Mouse (Mus musculus): ENCODE measurements around the gene Mfap5.
"Not testable (repeated sequence)": the region's sequence is repeated elsewhere in the genome, so short reads cannot be mapped to it uniquely, and the experiment has no call there.

Gene Mfap5

DNA sequence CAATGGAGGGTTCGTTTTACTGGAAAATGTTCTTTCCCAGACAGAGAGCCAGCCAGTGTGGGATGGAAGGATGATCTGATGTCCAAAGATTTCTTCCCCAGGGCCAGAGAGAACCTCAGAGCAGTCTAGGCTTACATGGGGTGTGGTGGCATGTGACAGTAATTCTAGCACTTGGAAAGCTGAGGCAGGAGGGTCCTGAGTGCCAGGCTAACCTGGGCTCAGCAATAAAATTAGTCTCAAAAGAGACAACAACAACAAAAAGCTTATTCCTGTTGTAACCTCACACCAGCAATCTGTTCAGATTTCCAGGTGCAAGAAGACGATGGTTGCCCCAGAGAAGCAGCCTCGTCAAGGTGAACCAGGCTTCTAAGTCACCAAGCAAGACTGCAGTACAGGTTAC lies at the start of gene Mfap5:
Gene Mfap5, plus strand, starts transcription at position 301 of the 400 bp plus-strand sequence.
- DNase-seq (ENCODE audit: low read depth, low spot score): no peak

DNA sequence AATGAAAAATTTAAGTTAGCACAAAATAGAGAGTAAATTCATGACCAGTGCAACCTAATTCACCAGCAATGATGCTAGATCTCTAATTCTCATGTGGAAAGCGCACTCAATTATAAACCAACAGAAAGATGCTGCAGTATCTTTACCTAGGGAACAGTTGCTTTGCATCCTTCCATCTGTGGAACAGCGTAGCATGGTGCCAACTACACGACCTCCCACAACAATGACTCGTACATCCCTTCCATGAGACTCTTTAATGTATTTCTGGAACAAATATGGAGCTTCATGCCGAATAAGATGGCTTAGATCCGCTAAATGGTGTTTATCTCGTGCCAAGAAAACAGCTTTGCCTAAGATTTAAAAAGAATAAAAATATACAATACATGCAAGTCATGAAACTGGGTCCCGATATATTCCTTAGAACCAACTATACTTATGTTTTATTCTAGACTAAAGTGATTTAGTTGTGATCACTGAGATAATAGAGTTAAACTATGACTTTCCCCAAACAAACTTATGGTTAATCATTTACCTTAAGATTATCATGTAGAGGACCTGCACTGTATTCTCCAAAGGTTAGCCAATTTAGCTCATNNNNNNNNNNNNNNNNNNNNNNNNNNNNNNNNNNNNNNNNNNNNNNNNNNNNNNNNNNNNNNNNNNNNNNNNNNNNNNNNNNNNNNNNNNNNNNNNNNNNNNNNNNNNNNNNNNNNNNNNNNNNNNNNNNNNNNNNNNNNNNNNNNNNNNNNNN lies 46.5 kb upstream of the Mfap5 start:
- DNase-seq (ENCODE audit: low read depth, low spot score): no peak

DNA sequence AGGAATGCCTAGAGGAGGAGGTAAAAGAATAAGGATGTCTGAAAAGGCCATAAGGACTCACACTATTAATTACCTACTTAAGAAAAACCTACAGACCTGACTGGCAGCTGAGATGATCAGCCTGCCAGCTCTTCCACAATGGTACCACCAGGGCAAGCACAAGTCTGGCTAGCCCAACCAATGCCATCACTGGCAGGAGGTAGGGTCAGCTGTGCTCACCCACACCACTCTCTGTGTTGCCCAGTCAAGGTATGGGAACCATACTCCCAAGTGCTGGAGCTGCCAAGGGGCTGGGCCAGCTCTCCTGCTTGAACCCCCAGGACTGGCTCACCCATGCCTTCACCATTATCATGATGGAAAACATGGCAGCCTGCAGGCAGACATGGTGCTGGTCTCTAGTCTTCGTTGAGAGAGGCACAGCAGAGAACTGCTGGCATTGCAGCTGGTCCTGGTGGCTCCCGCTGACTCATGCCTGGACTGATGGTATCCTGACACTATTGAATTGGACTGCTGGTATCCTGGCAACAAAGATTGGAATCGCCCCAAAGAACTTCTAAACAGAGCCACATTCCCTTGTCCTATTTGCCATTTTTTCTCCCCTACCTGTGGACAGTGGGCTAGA lies 39.4 kb upstream of the Mfap5 start:
- no peak for DNase-seq (ENCODE audit: low read depth, low spot score)

DNA sequence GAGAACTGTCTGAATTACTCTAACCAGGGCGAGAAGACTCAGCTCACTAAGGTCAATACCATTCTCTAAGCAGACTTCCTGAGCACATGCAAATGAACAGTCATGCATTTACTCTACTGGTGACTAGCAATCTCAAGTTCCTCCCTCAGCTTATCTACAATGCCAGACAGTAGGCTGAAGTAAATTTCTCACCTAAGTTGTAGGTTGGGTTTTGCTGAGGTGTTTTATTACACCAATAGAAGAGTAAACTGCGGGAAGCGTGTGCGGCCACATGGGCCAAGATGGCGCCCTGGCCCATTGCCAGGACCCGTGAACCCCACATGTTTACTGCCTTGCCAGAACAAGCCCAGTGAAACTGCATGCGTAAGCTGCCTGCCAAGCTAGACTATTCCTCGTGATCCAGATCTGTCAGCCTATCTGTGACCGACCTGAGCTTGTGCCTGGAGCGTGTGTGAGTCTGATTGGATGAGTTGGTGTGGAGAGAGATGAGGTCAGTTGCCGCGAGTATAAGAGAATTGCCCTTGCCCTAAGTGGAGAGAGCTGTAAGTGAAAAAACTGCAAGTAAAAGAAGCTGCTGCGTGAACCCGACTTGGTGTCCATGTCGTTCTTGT lies 36.5 kb upstream of the Mfap5 start:
- DNase-seq (ENCODE audit: low read depth, low spot score): no peak

DNA sequence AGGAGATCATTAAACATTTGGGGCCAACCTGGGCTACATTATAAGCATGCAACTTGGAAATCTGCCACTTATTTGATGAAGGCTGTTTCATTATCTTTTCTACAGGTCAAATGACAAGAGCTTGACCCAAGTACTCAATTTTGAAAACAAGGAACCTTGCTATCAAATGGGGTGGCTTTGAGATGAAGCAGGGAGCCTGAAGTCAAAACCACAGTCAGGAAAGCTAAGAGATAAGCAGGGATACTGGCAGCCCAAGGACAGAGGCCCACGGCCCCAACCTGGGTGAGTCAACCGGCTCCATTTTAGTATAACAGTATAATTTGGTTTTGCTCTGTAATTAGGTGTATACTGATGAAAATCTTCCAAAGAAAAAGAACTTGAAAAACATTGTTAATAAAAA lies 35.4 kb upstream of the Mfap5 start:
- DNase-seq (ENCODE audit: low read depth, low spot score): no peak

DNA sequence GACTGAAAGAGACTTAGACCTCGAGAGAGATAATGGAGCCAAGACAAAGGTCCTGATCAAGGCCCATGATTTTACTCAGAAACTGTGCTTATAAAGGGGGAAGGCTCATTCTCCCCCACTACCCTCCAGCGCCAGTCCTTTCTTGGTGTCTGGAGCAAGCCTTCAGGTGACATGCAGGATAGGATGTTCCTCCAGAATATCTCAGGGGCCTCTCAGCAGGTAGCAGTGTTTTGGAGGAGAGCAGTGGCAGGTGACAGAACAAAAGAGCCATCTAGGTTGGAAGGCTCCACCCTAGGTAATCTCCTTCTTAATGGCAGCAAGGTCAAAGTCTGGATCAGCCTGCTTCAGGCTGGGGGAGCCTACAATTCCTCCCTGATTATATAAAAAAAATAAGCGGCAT lies 34.2 kb upstream of the Mfap5 start:
- not testable (repeated sequence) for DNase-seq (ENCODE audit: low read depth, low spot score)

DNA sequence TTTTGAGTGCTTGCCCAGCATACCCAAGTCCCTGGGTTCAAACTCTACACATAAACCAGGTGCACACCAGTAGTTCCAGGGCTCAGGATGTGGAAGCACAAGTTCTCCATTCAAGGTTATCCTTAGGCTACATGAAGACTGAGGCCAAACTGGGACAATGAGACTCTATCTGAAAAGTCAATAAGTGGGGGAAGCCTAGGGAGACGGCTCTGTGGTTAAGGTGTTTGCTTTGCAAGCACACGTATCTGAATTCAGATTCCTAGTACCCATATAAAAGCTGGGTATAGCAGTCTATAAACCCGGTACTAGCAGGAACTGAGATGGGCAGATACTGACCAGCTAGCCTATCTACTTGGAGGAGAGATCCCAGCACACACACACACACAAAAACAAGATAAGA lies 27.6 kb upstream of the Mfap5 start:
- DNase-seq (ENCODE audit: low read depth, low spot score): no peak

DNA sequence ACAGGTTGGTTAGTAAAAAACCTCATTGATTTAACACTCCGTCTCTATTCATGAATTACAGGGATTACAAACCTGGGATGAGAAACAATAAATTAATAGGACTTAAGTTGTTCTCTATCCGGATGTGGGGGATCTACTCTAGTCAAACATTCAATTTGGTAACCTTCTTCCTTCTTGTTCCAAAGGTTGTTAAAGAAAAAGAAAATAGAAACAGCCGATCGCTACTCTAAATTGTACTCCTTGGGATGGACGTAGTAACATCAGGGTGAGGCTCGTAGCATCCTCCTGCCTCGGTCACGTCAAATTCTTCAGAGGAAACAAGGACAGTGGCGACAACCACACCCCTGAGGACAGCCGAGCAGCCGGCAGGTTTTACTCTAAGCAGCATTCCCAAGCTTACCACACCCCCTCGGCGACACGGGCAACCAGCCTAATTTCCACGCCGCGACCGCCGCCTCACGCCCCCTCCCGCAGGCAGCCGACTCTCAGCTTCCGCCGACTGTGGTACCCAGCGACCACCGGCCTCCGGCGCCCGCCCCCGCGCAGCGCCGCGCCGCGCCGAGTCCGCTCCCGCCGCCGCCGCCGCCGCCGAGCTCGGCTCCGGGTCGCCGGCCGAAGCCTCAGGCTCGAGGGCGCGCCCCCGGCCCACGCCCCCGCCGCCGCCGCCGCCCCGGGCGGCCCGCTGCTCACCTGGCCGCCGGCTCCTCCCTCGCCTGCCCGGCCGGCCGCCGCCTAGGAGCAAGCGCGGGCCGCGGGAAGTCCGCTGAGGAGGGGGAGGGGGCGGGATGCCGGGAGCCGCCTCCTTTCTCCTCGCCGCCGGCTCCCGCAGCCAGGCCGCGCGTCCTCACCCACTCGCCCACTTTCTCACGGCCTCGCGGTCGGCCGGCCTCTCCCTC lies 20.0 kb upstream of the Mfap5 start:
- DNase-seq (ENCODE audit: low read depth, low spot score): no peak

DNA sequence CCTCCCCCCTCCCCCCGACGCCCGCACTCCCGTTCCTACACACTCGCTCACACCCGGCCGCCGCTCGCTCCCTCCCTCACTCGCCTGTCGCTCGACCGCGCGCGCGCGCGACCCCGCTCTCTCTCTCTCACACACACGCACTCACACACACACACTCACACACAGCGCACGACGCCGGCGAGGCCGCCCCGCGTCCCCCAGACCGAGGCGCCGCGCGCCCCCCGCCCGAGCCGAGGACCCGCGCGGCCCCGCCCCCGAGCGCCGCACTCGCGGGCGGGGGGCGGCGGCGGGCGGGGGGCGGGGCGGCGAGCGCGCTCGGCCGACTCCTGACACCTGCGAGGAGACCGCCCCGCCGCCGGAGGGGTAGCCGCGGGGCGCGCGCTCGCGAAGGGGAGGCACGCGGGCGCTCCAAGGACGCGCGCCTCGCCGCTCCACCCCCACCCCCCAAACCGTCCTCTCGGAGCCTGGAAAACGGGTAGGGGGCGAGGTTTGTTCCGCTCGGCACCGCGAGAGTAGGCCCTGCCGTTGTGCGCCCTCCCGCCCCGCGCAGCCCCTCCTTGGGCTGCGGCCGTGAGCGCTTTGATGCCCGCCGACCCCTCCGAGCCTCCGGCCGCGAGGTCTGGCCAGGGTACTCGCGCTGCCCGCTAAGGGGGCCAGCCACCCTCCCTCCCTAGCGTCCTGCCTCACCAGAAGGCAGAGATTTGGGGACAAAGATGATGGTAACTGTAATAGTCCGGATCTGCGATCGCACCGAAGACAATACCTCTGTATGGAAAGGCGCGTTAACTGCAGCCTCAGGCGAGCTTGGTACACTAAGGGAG lies 19.1 kb upstream of the Mfap5 start:
- DNase-seq (ENCODE audit: low read depth, low spot score): no peak

DNA sequence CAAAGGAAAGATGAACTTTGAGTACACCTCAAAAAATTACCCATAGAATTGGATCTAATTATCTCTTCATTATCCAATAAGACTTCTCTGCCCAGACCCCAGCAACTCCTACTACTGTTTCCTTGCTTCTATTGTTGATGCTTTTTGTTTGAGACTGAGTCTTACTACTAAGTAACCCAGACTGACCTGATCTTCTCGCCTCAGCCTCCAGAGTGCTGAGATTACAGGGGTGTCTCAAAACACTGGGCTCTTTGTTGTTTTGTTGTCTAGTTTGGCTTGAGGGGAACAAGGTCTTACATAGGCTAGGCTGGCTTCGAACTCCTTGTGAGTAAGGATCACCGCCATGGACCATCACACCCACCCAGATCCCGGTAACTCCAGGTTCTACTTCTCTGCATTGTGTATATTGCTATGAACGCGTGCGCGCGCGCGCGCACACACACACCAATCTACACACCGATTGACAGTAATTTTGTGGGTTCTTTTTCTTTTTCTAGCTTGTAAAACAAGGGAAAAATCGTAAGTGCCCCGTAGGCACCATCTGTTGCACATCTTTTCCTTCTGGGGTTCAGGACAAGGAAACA lies 14.6 kb upstream of the Mfap5 start:
- peak; percentile 5 for DNase-seq (ENCODE audit: low read depth, low spot score)

DNA sequence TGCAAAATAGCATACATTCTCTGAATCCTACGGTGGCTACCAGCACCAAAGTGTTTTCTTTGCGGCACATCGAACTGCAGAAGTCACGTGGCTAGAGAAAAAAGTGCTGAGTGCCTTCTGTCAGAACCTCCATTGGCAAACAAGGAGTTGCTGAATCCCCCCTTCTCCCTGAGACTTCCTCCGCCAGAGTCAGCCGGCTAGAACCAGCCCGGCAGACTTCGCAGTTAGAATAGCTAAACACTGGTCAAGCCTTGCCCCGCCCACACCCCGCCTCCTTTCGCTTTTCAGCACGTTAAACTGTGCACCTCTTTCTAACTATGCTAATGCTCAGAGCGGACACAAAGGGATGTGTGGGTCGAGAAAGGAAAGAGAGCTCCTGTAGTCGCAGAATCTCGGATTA lies 14.1 kb upstream of the Mfap5 start:
- peak; percentile 84 for DNase-seq (ENCODE audit: low read depth, low spot score)

DNA sequence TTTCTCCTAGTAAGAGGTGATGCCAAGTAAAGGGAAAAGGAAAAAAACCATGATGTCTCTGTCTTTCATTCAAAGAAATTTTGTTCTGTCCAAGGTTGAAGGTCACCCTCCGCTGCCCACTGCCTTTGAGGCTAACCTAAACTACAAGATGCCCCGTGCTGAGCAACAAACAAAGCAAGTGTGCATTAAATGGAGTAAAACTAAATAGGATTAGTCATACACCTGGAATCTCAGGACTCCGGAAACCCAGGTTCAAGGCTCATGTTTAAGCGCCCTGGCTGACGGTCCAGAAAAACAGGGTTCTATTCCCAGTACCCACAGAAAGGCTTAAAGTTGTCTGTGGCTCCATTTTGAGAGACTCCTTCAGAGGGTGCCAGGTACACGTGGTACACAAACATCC lies 13.2 kb upstream of the Mfap5 start:
- no peak for DNase-seq (ENCODE audit: low read depth, low spot score)

DNA sequence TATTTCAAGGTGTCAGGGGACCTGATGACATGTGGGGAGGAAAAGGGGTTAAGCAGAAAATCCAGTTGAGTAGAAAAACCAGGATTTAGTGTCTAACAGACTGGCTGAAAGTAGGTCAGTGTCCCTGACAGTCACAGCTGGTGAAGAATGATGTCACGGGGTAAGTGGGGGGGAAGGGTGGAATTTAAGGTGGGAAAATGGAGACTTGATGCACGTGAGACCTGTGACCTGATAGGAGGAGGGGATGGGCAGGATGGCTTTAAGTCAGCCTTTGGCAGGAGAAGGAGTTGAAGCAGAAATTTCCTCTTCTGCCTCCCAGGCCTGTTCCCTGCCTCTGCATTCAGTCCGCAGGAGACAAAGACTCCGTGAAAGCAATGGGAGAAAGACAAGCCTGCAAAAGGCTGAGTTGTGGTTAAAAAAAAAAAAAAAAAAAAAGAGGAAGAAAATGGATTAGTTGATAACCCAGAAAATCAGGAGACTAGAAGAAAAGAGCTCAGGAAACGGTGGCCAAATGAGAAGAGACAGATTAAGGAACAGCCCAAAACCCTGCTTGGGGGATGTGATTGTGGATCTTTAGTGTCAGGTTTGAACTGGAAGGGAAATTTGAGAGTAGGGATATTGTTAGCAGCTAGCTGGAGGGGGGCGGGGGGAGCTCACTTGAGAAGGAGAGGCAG lies 11.7 kb upstream of the Mfap5 start:
- DNase-seq (ENCODE audit: low read depth, low spot score): no peak

DNA sequence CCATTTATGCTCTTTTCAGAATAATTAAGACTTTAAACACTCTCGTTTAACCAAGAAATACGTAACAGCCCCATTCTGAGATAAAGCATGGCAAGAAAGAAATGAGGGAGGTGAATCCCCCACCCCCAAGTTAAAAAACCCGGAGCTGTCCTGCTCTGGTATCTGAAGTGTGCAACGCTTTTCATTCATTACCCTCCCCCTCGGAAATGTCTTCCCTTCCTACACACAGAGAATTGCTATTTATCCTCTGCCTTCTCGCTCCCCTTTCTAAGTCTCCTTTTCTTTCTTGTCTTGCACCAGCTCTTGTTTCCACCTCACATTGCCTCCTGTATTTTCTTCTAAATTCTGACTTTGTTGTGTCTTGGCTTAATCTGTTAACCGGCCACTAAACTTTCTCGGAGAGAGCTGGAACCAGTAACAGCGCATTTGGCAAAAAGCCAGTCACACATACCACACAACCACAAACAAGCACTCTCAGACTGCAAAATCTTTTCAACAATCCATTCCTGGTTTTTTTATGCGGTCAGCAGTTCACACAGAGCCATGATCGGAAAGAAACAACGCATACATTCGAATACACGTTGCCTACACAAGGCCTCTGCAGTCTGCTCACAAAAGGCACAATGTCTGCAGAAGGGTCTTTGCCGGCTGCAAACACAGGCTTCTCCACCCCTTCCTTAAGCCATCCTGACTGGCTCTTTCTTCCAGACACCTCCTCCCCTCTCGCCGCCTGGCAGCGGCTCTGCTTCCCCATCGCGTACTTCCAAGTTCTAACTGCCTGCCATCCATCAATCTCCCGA lies 10.4 kb upstream of the Mfap5 start:
- DNase-seq (ENCODE audit: low read depth, low spot score): no peak

DNA sequence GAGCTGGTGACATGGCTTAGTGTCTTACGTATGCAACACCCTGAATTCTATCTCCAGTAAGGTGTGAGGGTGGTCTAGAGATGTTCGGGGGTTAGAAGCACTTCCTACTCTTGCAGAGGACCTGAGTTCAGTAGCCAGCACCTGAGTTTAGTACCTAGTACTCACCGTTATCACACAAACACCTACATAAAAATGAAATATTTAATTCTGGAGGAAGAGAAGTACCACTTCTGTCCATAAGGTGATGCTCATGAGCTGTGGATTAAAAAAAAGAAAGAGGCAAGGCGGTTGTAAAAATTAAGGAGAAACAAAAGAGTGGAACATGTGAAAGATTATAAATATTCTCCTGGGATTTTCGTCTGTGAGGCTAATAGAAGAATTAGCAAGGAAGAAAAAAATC lies 9.1 kb upstream of the Mfap5 start:
- peak; percentile 62 for DNase-seq (ENCODE audit: low read depth, low spot score)

DNA sequence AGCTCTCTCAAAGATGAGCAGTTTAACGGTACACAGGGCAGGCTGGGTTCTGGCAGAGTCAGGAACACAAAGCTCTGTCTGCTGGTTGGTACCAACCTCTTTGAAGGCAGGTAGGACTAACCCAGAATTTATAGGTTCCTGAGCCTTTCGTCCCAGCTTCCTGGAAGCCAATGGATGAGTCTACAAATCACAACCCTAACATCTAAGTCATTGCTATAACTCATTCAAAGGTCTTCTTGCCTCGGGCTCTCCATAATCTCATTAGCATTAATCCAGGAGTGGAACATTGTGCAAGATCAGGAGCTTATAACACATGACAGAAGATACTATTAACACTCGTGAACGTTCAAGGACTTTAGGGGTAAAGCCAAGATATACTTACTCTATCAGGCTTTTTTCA lies 7.0 kb upstream of the Mfap5 start, which contains the start of gene Rimklb:
Gene Rimklb, minus strand, starts transcription at position 101 of the 400 bp plus-strand sequence.
- DNase-seq (ENCODE audit: low read depth, low spot score): no peak

DNA sequence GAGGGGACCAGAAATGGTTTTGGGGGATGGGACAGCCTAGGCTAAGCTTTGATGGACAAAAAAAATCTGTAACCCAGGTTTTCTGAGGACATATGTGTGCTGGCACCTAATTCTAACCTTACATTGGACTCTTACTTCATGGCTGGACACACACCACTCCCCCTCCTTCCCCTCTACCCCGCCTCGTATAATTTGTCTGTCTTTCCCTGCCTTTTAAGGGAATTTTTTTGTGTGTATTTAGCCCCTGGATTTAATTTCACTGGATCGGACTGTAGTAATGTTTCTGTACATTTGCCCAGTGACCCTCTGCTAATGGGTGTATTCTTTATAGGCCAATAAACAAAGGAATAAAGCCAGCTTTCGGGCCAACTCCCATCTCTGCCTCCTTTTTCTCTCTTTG lies 604 bp upstream of the Mfap5 start:
- no peak for DNase-seq (ENCODE audit: low read depth, low spot score)

DNA sequence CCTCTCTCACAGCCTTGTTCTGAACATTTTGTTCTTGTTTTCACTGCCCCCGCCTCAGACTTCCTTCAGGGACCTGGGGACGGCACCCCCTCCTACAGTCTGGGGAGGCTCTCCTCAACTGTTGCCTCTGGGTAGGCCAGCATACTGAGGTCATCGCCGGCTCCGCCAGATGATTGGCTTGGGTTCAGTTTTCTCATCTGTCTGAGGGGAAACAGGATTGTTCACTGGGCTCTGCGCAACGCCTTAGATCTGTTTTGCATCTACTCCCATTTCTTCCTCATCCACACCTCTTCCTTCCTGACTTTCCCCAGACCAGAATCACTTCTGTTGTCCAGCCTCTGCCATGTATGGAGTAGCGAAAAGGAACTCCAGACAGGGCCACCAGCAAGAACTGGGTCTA lies 2.8 kb downstream of the Mfap5 start:
- no peak for DNase-seq (ENCODE audit: low read depth, low spot score)
